Mouse (Mus musculus) Patski (cell line): ENCODE data around the gene Dlst. TPM values are rescaled to one million over a fixed set of nuclear protein-coding genes. Genes with fewer than 3 reads are reported as not detected.

Experiments used
- ATAC-seq: fragments of 100-300 bp; one replicate; pipeline ENCODE4 v1.8.0; 2021
- CTCF ChIA-PET: fragments of 350-600 bp; sonication (Branson Sonifier 250); formaldehyde crosslinking; loops from one replicate; lab custom pipeline; 2022; ENCODE audit warnings: inconsistent platforms; lab: Charles Lee
- POLR2A ChIA-PET: fragments of 350-600 bp; sonication (Branson Sonifier 250); formaldehyde crosslinking; loops from one replicate; lab custom pipeline; 2022; ENCODE audit warnings: antibody characterized with exemption, inconsistent platforms; lab: Charles Lee
- DNase-seq: peaks from one replicate; pipeline ENCODE4 v3.0.0-alpha.2; 2011; ENCODE audit warnings: low read depth, low spot score
- H3K27me3 ChIP-seq: fragments of 371-371 bp; one replicate; pipeline ENCODE4 v1.5.1; 2021
- CTCF ChIP-seq: fragments of 100-300 bp; IDR thresholded peaks from one replicate; pipeline ENCODE4 v1.5.1; 2021
- in situ Hi-C: fragments of 300-500 bp; cut with MboI; formaldehyde crosslinking; loops from 3 replicates; pipeline ENCODE4 v1.11.1; 2018; ENCODE audit warnings: low pct_unique_long_range_greater_than_20kb, mixed read lengths
- polyA plus RNA-seq: library from polyadenylated mRNA; unstranded; gene quantifications from one replicate; pipeline ENCODE4 v1.2.3, GENCODE M21; 2021

Dlst gene
- polyA plus RNA-seq, 1 experiment from 2014 or later: 194 TPM

- no peaks in the 10 kb centered on the region for H3K27me3 ChIP-seq
- POLR2A ChIA-PET: no interaction called here
- no peak for TF ChIP-seq CTCF
- ATAC-seq (no peak), DNase-seq (no peak)
- in situ Hi-C loops: no loop called here
- CTCF ChIA-PET: interaction anchor here (1.1 to 2.8 kb wide), 2 partner anchors 21 to 160 kb away, joined by 3 to 9 read pairs; no protein-coding TSS in a partner anchor
Observed at GRCm38 (mm10) chr12:85145630-85146029, 35.0 kb downstream of the Dlst start.

GRCm38 (mm10) chr12:85146355-85146754 is 35.7 kb downstream of the Dlst start:
- in situ Hi-C loops: no loop called here
- DNase-seq (no peak), ATAC-seq (no peak)
- POLR2A ChIA-PET: no interaction called here
- H3K27me3 ChIP-seq: no peaks in the 10 kb centered on the region
- CTCF ChIA-PET: interaction anchor here (2.8 kb wide), 1 partner anchor 159 kb away, joined by 9 read pairs; no protein-coding TSS in a partner anchor
- no peak for TF ChIP-seq CTCF

- no peak for TF ChIP-seq CTCF
- in situ Hi-C loops: no loop called here
- CTCF ChIA-PET: interaction anchor here (2.8 kb wide), 1 partner anchor 158 kb away, joined by 9 read pairs; no protein-coding TSS in a partner anchor
- POLR2A ChIA-PET: no interaction called here
- DNase-seq (no peak), ATAC-seq (no peak)
- no peaks in the 10 kb centered on the region for H3K27me3 ChIP-seq
Observed at GRCm38 (mm10) chr12:85146881-85147280, 36.2 kb downstream of the Dlst start.

GRCm38 (mm10) chr12:85150321-85151001 is 39.8 kb downstream of the Dlst start:
- no peaks in the 10 kb centered on the region for H3K27me3 ChIP-seq
- CTCF ChIA-PET: interaction anchor here (1.1 to 1.3 kb wide), 2 partner anchors 13 to 136 kb away, joined by 3 read pairs; no protein-coding TSS in a partner anchor
- DNase-seq: no peak
- ATAC-seq: no peak
- in situ Hi-C loops: no loop called here
- TF ChIP-seq CTCF: no peak
- POLR2A ChIA-PET: no interaction called here

- ChIA-PET POLR2A (no interaction called here), CTCF (interaction anchor here (1.3 kb wide), 1 partner anchor 135 kb away, joined by 3 read pairs; no protein-coding TSS in a partner anchor)
- in situ Hi-C loops: no loop called here
- DNase-seq (no peak), ATAC-seq (no peak)
- no peaks in the 10 kb centered on the region for H3K27me3 ChIP-seq
- no peak for TF ChIP-seq CTCF
Observed at GRCm38 (mm10) chr12:85151002-85151774, 40.6 kb downstream of the Dlst start, which contains the start of gene Rps6kl1. Gene Rps6kl1, minus strand, starts transcription at chr12:85151264.

- CTCF ChIA-PET: interaction anchor here (1.2 kb wide), 1 partner anchor 13 kb away, joined by 4 read pairs; no protein-coding TSS in a partner anchor
- no peak for TF ChIP-seq CTCF
- DNase-seq (no peak), ATAC-seq (no peak)
- no peaks in the 10 kb centered on the region for H3K27me3 ChIP-seq
- POLR2A ChIA-PET: no interaction called here
- in situ Hi-C loops: no loop called here
Observed at GRCm38 (mm10) chr12:85153011-85153410, 42.4 kb downstream of the Dlst start.

- ChIA-PET CTCF (no interaction called here), POLR2A (no interaction called here)
- ATAC-seq: no peak
- no peak for TF ChIP-seq CTCF
- H3K27me3 ChIP-seq: no peaks in the 10 kb centered on the region
- DNase-seq: no peak
- in situ Hi-C loops: no loop called here
Observed at GRCm38 (mm10) chr12:85156324-85156723, 45.7 kb downstream of the Dlst start.

- in situ Hi-C loops: no loop called here
- no peak for DNase-seq
- POLR2A ChIA-PET: no interaction called here
- no peak for ATAC-seq
- TF ChIP-seq CTCF: no peak
- CTCF ChIA-PET: no interaction called here
- H3K27me3 ChIP-seq: no peaks in the 10 kb centered on the region
Observed at GRCm38 (mm10) chr12:85157797-85158460, 47.3 kb downstream of the Dlst start.

GRCm38 (mm10) chr12:85158801-85159200 is 48.2 kb downstream of the Dlst start:
- CTCF ChIA-PET: no interaction called here
- DNase-seq (no peak), ATAC-seq (no peak)
- TF ChIP-seq CTCF: no peak
- H3K27me3 ChIP-seq: no peaks in the 10 kb centered on the region
- POLR2A ChIA-PET: no interaction called here
- in situ Hi-C loops: no loop called here

- ChIA-PET POLR2A (no interaction called here), CTCF (no interaction called here)
- no peak for DNase-seq
- no peak for ATAC-seq
- in situ Hi-C loops: no loop called here
- TF ChIP-seq CTCF: no peak
- no peaks in the 10 kb centered on the region for H3K27me3 ChIP-seq
Observed at GRCm38 (mm10) chr12:85159592-85159991, 49.0 kb downstream of the Dlst start.
